Mouse (Mus musculus) spleen, adult 2 months (tissue): ENCODE results near the gene Ppox. TPM values are rescaled to one million over a fixed set of nuclear protein-coding genes. Genes with fewer than 3 reads are reported as not detected.
A peak's percentile ranks its signal among the peaks of the same experiment; 100 is the strongest.
"Not testable (repeated sequence)": the region's sequence is repeated elsewhere in the genome, so short reads cannot be mapped to it uniquely, and the experiment has no call there.

Source experiments
- DNase-seq, 2 experiments: peaks; one replicate each; pipeline versions ENCODE4 v3.0.0 to v3.0.0-alpha.2; 2012 to 2021; ENCODE audit warnings: low spot score in 2 of 2, low read depth in 1 of 2
- H3K27ac ChIP-seq: fragments of 200-500 bp; 2 replicates; pipeline ENCODE4 v1.5.1; 2012; ENCODE audit warnings: low read length, inconsistent platforms; ENCODE audit not compliant: insufficient read depth
- H3K27me3 ChIP-seq: fragments of 200-500 bp; 2 replicates; pipeline ENCODE4 v1.6.1; 2012; ENCODE audit warnings: mild to moderate bottlenecking, moderate library complexity, low read length, inconsistent platforms; ENCODE audit not compliant: control insufficient read depth, insufficient read depth
- H3K36me3 ChIP-seq: fragments of 200-500 bp; 2 replicates; pipeline ENCODE4 v1.6.1; 2012; ENCODE audit warnings: mild to moderate bottlenecking, low read length, inconsistent platforms; ENCODE audit not compliant: control insufficient read depth, insufficient read depth
- H3K4me1 ChIP-seq: fragments of 200-500 bp; 2 replicates; pipeline ENCODE4 v1.6.1; 2011; ENCODE audit warnings: inconsistent platforms; ENCODE audit not compliant: control insufficient read depth, insufficient read depth, insufficient read length
- H3K4me3 ChIP-seq: fragments of 200-500 bp; 2 replicates; pipeline ENCODE4 v1.5.1; 2011; ENCODE audit warnings: mild to moderate bottlenecking, inconsistent platforms; ENCODE audit not compliant: insufficient read depth, insufficient read length; ENCODE audit errors: extremely low read depth
- CTCF ChIP-seq: fragments of 200-500 bp; IDR thresholded peaks from 2 replicates; pipeline ENCODE4 v1.5.1; 2011; ENCODE audit warnings: mild to moderate bottlenecking, inconsistent platforms; ENCODE audit not compliant: insufficient read depth, insufficient read length, insufficient replicate concordance; ENCODE audit errors: extremely low read depth
- POLR2A ChIP-seq: fragments of 200-500 bp; IDR thresholded peaks from 2 replicates; pipeline ENCODE4 v1.6.1; 2011; ENCODE audit warnings: low read depth, low read length, inconsistent platforms
- WGBS: fragments of 180-500 bp; shearing (Covaris S2); methylation state at CpG from one replicate; pipeline ENCODE4 v1.1.7; 2018; 5-methylcytosine and 5-hydroxymethylcytosine counted together
- polyA plus RNA-seq: library from polyadenylated mRNA; depleted of rRNA; stranded (reverse); fragments of >200 nt; gene quantifications from 2 replicates; pipeline ENCODE4 v1.2.3, GENCODE M21; 2012

Ppox gene
- polyA plus RNA-seq, 1 experiment = 64.6 TPM

GRCm38 (mm10) chr1:171247453-171247841, 33.5 kb downstream of the Ppox start:
- Histone ChIP-seq H3K27ac (peak overlapping the region; percentile 67), H3K4me3 (peak overlapping the region; percentile 61), H3K27me3 (0 out of 2 replicates have a peak, but pooled peaks cover 1% of the 10 kb centered on the region), H3K36me3 (peaks cover 6% of the 10 kb centered on the region), H3K4me1 (peaks cover 4% of the 10 kb centered on the region; the same call in 1 of the 2 replicates)
- no peak for TF ChIP-seq CTCF
- no peak for TF ChIP-seq POLR2A
- WGBS = 21% methylated on average over 13 of the region's 13 CpGs
- DNase-seq = no peak

GRCm38 (mm10) chr1:171246709-171247452, 34.1 kb downstream of the Ppox start:
- H3K27ac ChIP-seq = peak overlapping the region; percentile 67
- H3K4me3 ChIP-seq = peak overlapping the region; percentile 84
- H3K4me1 ChIP-seq = peaks cover 4% of the 10 kb centered on the region; the same call in 1 of the 2 replicates
- peaks cover 9% of the 10 kb centered on the region for H3K36me3 ChIP-seq
- peak; percentile 94 to 96 for DNase-seq
- 0 out of 2 replicates have a peak, but pooled peaks cover 1% of the 10 kb centered on the region for H3K27me3 ChIP-seq
- TF ChIP-seq POLR2A (peak; percentile 77), CTCF (peak; percentile 87)
- 1% methylated on average over 41 of the region's 41 CpGs for WGBS

GRCm38 (mm10) chr1:171245353-171245752, 35.6 kb downstream of the Ppox start:
- Histone ChIP-seq H3K27me3 (no peaks in the 10 kb centered on the region), H3K4me1 (peaks cover 4% of the 10 kb centered on the region; the same call in 1 of the 2 replicates), H3K4me3 (no peak overlapping the region), H3K27ac (no peak overlapping the region), H3K36me3 (peaks cover 16% of the 10 kb centered on the region)
- TF ChIP-seq CTCF (no peak), POLR2A (no peak)
- WGBS = 93% methylated on average over 8 of the region's 8 CpGs
- no peak for DNase-seq

GRCm38 (mm10) chr1:171241952-171242351, 39.0 kb downstream of the Ppox start:
- H3K4me1 ChIP-seq, H3K27me3 ChIP-seq, H3K4me3 ChIP-seq, H3K27ac ChIP-seq, DNase-seq: not testable (repeated sequence)
- WGBS = 92% methylated on average over 12 of the region's 12 CpGs
- H3K36me3 ChIP-seq = peaks cover 35% of the 10 kb centered on the region

- Histone ChIP-seq H3K27ac (no peak overlapping the region), H3K4me3 (no peak overlapping the region), H3K36me3 (peaks cover 41% of the 10 kb centered on the region), H3K27me3 (no peaks in the 10 kb centered on the region), H3K4me1 (no peaks in the 10 kb centered on the region)
- TF ChIP-seq CTCF = no peak
- TF ChIP-seq POLR2A = no peak
- 95% methylated on average over 10 of the region's 10 CpGs for WGBS
- no peak for DNase-seq
Observed at GRCm38 (mm10) chr1:171240911-171241310, 40.1 kb downstream of the Ppox start.

- 87% methylated on average over 15 of the region's 15 CpGs for WGBS
- H3K4me3 ChIP-seq = no peak overlapping the region
- no peak for TF ChIP-seq CTCF
- no peak for TF ChIP-seq POLR2A
- DNase-seq = no peak
- no peaks in the 10 kb centered on the region for H3K4me1 ChIP-seq
- H3K36me3 ChIP-seq = peaks cover 48% of the 10 kb centered on the region
- H3K27ac ChIP-seq = no peak overlapping the region
- H3K27me3 ChIP-seq = no peaks in the 10 kb centered on the region
Observed at GRCm38 (mm10) chr1:171239992-171240744, 40.8 kb downstream of the Ppox start.
